Mouse (Mus musculus) testis, adult 2 months (tissue): ENCODE results near the gene Kif28.

Experiments
- CTCF ChIP-seq: fragments of 200-500 bp; IDR thresholded peaks from 2 replicates; pipeline ENCODE4 v1.5.1; 2012; ENCODE audit warnings: low read depth, mild to moderate bottlenecking, inconsistent platforms, low read length, moderate library complexity; ENCODE audit not compliant: control insufficient read depth, insufficient read depth, insufficient replicate concordance
- POLR2A ChIP-seq: fragments of 200-500 bp; IDR thresholded peaks from 2 replicates; pipeline ENCODE4 v1.6.1; 2012; ENCODE audit warnings: low read depth, mild to moderate bottlenecking, inconsistent platforms, low read length, moderate library complexity; ENCODE audit not compliant: control insufficient read depth

GRCm38 (mm10) chr1:179712658-179713057 lies 32.4 kb downstream of the Kif28 start:
- TF ChIP-seq CTCF (no peak), POLR2A (no peak)
